Mouse (Mus musculus) G1E (cell line): ENCODE measurements around the gene Hsd17b6.

ENCODE experiments used
- CTCF ChIP-seq: IDR thresholded peaks from 2 replicates; pipeline ENCODE4 v1.5.1; 2012; ENCODE audit warnings: low read depth, low read length, inconsistent platforms, mixed read lengths
- GATA1 ChIP-seq: IDR thresholded peaks from 2 replicates; pipeline ENCODE4 v1.6.1; 2012; ENCODE audit warnings: borderline replicate concordance, low read length, inconsistent platforms, mixed read lengths
- TAL1 ChIP-seq: conservative IDR thresholded peaks from 2 replicates; pipeline ENCODE4 v1.6.1; 2012; ENCODE audit warnings: low read depth, low read length, inconsistent platforms, mixed read lengths

DNA sequence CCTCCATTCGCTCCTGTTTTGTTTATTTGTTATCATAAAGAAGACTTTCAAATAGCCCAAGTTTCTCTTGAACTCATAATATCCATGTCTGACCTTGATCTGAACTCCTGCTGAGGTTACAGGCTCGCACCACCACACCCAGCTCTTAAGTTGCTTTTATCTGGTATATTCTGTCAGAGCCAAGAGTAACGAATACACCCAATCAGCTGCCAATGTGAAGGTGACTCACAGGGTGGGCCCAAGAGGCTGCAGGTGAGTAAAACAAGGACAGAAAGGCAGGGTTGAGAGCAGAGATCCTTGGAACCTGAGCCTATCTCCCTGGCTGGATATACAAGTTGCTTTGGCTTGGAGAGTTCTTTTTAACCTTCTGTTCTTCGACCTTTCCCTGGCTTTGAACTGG lies 52.4 kb downstream of the Hsd17b6 start:
- TF ChIP-seq CTCF = no peak
- TF ChIP-seq TAL1 = no peak
- TF ChIP-seq GATA1 = no peak
